Mouse (Mus musculus): Measurements from ENCODE around the gene Scgb2a2. TPM values are rescaled to one million over a fixed set of nuclear protein-coding genes. Genes with fewer than 3 reads are reported as not detected.

Gene Scgb2a2
- polyA plus RNA-seq (2012): not detected in 2 replicates

GRCm38 (mm10) chr19:9847262-9847661 is at the start of gene Scgb2a2:
Gene Scgb2a2, plus strand, starts transcription at chr19:9847562.
- TF ChIP-seq GATA1 (IDR thresholded peaks at IDR 0.05; ENCODE audit: low read length): no peak

- no peak for TF ChIP-seq GATA1 (IDR thresholded peaks at IDR 0.05; ENCODE audit: low read length)
These were observed 10.0 kb upstream of the Scgb2a2 start for GRCm38 (mm10) chr19:9837341-9837715.

GRCm38 (mm10) chr19:9864856-9865255 is 17.5 kb downstream of the Scgb2a2 start:
- TF ChIP-seq GATA1 (IDR thresholded peaks at IDR 0.05; ENCODE audit: low read length): no peak

DNA sequence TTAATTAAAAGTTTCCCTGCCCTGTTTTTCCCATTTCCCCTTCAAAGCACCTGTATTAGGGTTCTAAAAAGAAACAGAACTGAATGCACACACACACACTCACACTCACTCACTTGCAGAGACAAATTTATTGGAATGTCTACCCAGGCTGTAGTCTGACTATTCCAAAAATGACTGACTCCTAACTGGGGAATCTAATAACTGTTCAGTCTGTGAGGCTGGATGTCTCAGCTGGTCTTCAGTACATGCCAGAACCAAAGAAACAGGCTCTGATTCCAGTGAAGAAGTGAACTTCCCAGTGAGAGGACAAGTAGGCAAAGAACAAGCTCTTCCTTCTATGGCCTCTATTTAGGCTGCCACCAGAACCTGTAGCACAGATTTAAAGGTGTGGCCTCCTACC is 18.1 kb downstream of the Scgb2a2 start:
- no peak for TF ChIP-seq GATA1 (IDR thresholded peaks at IDR 0.05; ENCODE audit: low read length)

- TF ChIP-seq GATA1 (IDR thresholded peaks at IDR 0.05; ENCODE audit: low read length): no peak
These were observed 30.9 kb downstream of the Scgb2a2 start for GRCm38 (mm10) chr19:9878186-9878835.

- TF ChIP-seq GATA1 (IDR thresholded peaks at IDR 0.05; ENCODE audit: low read length): no peak
These were observed 39.0 kb downstream of the Scgb2a2 start for GRCm38 (mm10) chr19:9886348-9886747.

DNA sequence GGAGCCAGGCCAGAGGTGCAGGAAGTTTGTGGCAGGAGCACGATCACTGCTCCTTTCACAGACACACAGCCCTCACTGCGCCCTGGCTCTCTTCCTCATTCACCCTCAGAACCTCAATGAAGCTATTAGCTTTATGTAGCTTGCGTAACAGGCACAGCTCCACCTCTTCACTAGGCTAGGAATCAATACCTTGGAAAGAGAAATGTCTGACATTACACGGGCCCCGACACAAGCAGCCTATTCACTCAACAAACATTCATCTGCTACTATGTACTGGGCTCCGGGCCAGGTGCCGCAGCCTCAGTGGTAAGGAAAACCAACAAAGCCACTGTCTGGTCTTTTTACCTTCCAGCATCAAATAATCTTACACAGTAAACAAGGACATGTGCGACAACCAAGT is 39.4 kb downstream of the Scgb2a2 start:
- TF ChIP-seq GATA1 (IDR thresholded peaks at IDR 0.05; ENCODE audit: low read length): no peak

DNA sequence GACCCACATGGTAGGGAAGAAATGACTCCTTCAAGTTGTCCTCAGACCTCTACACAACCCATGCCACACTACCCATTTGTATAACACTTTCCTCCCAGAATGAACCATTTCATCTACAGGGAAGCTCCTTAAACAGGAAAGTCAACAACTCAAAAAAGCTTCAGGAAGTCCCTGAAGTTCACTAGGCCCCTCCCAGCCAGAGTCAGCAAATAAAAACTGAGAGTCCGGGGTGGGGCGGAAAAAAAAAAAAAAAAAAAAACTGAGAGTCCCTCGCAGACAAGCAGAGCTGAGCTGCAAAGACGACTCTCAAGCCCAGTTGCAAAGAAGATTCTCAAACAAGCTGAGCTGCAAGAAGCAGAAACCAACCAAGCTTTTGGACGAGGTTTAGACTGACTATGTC is 48.7 kb downstream of the Scgb2a2 start:
- no peak for TF ChIP-seq GATA1 (IDR thresholded peaks at IDR 0.05; ENCODE audit: low read length)

- no peak for TF ChIP-seq GATA1 (IDR thresholded peaks at IDR 0.05; ENCODE audit: low read length)
These were observed 51.1 kb downstream of the Scgb2a2 start for GRCm38 (mm10) chr19:9898339-9899066.

GRCm38 (mm10) chr19:9899072-9899779 is 51.9 kb downstream of the Scgb2a2 start, which contains the start of gene Incenp:
Gene Incenp, minus strand, starts transcription at chr19:9899551.
- no peak for TF ChIP-seq GATA1 (IDR thresholded peaks at IDR 0.05; ENCODE audit: low read length)

DNA sequence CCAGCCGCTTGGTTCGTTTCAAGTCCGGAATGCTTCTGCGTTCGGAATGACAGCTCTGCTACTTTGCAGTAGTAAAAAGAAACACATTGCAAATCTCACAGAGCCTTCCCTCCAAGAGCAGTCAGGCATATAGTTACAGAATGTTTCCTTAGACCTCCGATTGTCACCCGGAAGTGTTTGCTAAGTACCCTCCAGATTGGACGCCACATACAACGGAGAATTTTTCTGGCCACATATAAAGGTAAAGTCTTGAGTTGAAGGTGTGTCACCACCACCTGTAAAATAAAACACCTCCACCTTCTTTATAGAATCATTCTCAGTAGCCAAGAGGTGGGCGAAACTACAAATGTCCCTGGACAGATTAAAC is 52.4 kb downstream of the Scgb2a2 start:
- no peak for TF ChIP-seq GATA1 (IDR thresholded peaks at IDR 0.05; ENCODE audit: low read length)

Other genes starting within 250 kb of the Scgb2a2 start
- gene Incenp, start 52.0 kb downstream of the Scgb2a2 start, polyA plus RNA-seq (2012): 177 and 226 TPM in 2 replicates
- gene Fth1, start 133.0 kb downstream of the Scgb2a2 start, polyA plus RNA-seq (2012): 28,188 and 36,749 TPM in 2 replicates
- gene Best1, start 154.1 kb downstream of the Scgb2a2 start, polyA plus RNA-seq (2012): not detected in 2 replicates
- gene Rab3il1, start 154.1 kb downstream of the Scgb2a2 start, polyA plus RNA-seq (2012): 11.2 and 15.6 TPM in 2 replicates
- 44.3 and 46.4 TPM in 2 replicates for gene Fads3, start 194.0 kb downstream of the Scgb2a2 start, polyA plus RNA-seq (2012)